Mouse (Mus musculus) stomach, embryonic 16.5 days (tissue): ENCODE measurements at regions not wholly inside any gene's neighbourhood (a gene's known extent, or its start where the extent isn't known, plus 50 kb on each side); places are given as distances from the start of the nearest gene placed in this dataset.

Experiments
- ATAC-seq: fragments of 200-750 bp; cut with Nextera tagmentation; 2 replicates; pipeline ENCODE4 v1.8.0; 2017; ENCODE audit warnings: moderate number of reproducible peaks, moderate TSS enrichment; ENCODE audit not compliant: insufficient read depth, low FRiP score
- H3K27ac ChIP-seq: fragments of 300-500 bp; sonication (generic); 2 replicates; pipeline ENCODE4 v1.5.1; 2014; ENCODE audit warnings: low read length
- H3K27me3 ChIP-seq: fragments of 300-500 bp; sonication (generic); 2 replicates; pipeline ENCODE4 v1.6.1; 2014; ENCODE audit warnings: low read length, control low read depth, mixed read lengths; ENCODE audit not compliant: control insufficient read depth, insufficient read depth
- H3K36me3 ChIP-seq: fragments of 300-500 bp; sonication (generic); 2 replicates; pipeline ENCODE4 v1.6.1; 2014; ENCODE audit warnings: low read length; ENCODE audit not compliant: control insufficient read depth, insufficient read depth
- H3K4me1 ChIP-seq: fragments of 300-500 bp; sonication (generic); 2 replicates; pipeline ENCODE4 v1.6.1; 2014; ENCODE audit warnings: low read length, control low read depth, mixed read lengths; ENCODE audit not compliant: control insufficient read depth, insufficient read depth
- H3K4me2 ChIP-seq: fragments of 300-500 bp; sonication (generic); 2 replicates; pipeline ENCODE4 v1.6.1; 2014; ENCODE audit warnings: low read depth, low read length, mixed read lengths
- H3K4me3 ChIP-seq: fragments of 300-500 bp; sonication (generic); replicated peaks from 2 replicates; pipeline ENCODE4 v1.5.1; 2014; ENCODE audit warnings: mild to moderate bottlenecking, low read length
- H3K9ac ChIP-seq: fragments of 300-500 bp; sonication (generic); 2 replicates; pipeline ENCODE4 v1.6.1; 2014; ENCODE audit warnings: low read length
- H3K9me3 ChIP-seq: fragments of 300-500 bp; sonication (generic); replicated peaks from 2 replicates; pipeline ENCODE4 v1.6.1; 2016; ENCODE audit warnings: low read length, control low read depth; ENCODE audit not compliant: control insufficient read depth
- WGBS: fragments of 180-500 bp; shearing (Covaris S2); extraction: QIAGEN DNeasy Blood & Tissue Kit; methylation state at CpG from one replicate; pipeline ENCODE4 v1.1.7; 2014; 5-methylcytosine and 5-hydroxymethylcytosine counted together

DNA sequence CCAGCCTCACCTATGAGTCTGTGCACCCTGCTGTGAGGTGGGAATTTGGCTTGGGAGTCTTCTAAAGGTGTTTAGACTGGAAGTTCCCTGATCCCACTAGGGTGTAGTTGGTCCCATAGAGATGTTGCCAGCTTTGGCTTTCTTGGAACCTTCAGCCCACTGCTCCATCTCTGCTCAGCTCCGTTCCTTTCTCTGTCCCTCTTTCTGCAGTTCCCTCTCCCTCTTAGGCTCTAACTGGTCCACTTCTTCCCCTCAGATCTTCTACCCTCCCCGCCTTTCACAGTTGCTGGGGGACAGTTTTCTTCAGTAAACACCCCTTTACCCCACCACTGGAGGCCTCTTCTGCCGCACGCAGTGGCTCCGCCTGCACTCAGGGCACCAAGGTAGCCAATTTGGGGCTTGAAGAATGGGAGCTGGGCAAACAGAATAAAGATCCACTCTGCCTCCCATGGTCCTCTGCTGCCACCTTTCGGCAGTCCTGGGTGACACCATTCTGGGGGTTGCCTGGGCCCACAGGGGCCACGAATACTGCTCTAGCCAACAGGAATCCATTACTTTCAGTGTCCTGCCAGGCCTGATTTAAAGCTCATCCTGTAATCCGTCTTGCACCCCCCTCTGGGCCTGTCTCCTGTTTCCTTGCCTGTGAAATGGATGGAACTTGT is 162.9 kb upstream of the Tmem28 start:
- Histone ChIP-seq H3K9ac (no peak overlapping the region), H3K9me3 (no peaks in the 10 kb centered on the region), H3K4me3 (no peak overlapping the region), H3K4me1 (no peaks in the 10 kb centered on the region), H3K27ac (no peak overlapping the region), H3K27me3 (peaks cover 18% of the 10 kb centered on the region), H3K36me3 (no peaks in the 10 kb centered on the region), H3K4me2 (no peak overlapping the region)
- WGBS = 20% methylated on average over 8 of the region's 8 CpGs
- no peak for ATAC-seq

DNA sequence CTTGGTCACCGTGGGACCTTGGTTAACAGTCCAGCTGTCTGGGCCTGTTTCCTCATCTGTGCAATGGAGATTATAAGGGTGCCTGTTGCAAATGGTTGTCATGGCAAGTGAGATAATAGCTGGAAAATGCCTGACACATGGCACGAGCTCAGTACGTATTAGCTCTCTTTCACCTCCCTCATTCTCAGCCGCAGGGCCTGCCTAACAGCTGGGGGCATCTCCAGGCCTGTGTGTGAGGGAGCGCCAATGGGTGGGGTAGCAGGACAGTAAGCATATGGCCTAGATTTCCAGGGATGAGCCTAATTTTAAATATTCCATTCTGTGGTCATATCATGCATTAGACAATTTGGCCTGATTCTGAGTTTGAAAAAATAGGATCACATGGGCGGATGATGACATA is 163.8 kb upstream of the Tmem28 start:
- WGBS = 81% methylated on average over 6 of the region's 6 CpGs
- Histone ChIP-seq H3K27me3 (peaks cover 10% of the 10 kb centered on the region), H3K27ac (no peak overlapping the region), H3K4me1 (no peaks in the 10 kb centered on the region), H3K36me3 (no peaks in the 10 kb centered on the region), H3K4me2 (no peak overlapping the region), H3K9ac (no peak overlapping the region), H3K9me3 (no peaks in the 10 kb centered on the region), H3K4me3 (no peak overlapping the region)
- ATAC-seq = no peak

DNA sequence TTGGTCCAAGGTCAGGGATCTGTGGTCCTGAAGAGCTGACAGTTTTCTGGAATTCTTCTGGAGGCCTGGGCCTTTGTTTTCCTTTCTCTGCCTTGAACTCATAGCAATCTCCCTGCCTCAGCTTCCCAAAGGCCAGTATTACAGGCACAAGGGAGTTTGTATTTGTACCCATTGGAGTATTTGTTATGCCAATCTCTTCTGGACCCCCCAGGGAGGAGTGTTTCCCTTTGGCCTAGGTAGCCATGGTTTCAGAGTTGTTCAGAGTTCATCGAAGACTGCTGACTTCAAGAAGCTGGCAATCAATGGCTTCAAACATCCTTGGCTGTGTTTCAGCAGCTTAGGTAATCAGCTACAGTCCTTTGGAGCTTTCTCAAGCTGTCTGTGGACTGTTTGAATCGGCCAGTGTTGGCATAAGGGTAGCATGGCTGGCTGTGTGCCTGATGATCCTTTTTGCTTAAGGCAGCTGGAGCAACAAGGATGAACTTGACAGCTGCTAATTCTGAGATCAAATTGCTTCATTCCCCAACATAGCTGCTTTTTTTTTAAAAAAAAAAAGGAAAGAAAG is 161.2 kb upstream of the Pja1 start:
- H3K4me2 ChIP-seq = no peak overlapping the region
- H3K9me3 ChIP-seq = no peaks in the 10 kb centered on the region
- no peak for ATAC-seq
- WGBS = 61% methylated on average over 2 of the region's 2 CpGs
- no peaks in the 10 kb centered on the region for H3K4me1 ChIP-seq
- peaks cover 16% of the 10 kb centered on the region; the same call in 1 of the 2 replicates for H3K27me3 ChIP-seq
- no peak overlapping the region for H3K4me3 ChIP-seq
- H3K9ac ChIP-seq = no peak overlapping the region
- no peaks in the 10 kb centered on the region for H3K36me3 ChIP-seq
- H3K27ac ChIP-seq = no peak overlapping the region

DNA sequence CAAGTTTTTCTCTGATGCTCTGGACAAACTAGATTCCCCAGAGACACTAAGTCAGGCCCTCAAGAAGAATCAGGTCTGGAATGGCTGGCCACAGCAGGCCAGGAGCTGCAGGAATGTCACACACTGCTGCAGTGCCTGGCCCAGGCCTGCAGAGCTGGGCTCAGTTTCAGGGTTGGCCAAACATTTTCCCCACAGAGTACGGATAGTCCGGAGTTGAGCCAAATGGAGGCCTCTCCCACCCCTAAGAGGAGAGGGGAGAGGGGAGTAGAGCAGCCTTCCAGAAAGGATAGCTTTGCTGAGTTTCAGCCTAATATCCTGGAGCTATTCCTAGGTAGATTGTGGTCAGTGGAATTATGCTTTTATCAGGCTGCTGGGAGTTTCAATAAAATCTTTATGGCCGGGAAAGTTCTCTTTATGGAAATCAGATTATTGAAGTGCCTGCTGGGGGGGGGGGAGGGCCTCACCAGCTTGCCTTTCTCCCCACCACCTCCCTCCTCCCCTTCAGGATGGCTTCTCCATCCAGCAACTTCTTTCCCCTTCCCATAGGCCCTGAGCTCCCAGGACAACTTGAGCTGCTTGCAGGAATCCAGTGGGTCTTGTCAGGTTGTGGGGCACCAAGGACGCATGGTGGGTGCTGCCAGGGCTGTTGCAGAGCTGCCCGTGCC is 153.6 kb upstream of the Pja1 start:
- Histone ChIP-seq H3K4me1 (no peaks in the 10 kb centered on the region), H3K9ac (no peak overlapping the region), H3K27me3 (peaks cover 18% of the 10 kb centered on the region; the same call in 1 of the 2 replicates), H3K4me3 (no peak overlapping the region), H3K4me2 (no peak overlapping the region), H3K27ac (no peak overlapping the region), H3K9me3 (no peaks in the 10 kb centered on the region), H3K36me3 (no peaks in the 10 kb centered on the region)
- WGBS = 70% methylated on average over 5 of the region's 5 CpGs
- ATAC-seq = no peak

DNA sequence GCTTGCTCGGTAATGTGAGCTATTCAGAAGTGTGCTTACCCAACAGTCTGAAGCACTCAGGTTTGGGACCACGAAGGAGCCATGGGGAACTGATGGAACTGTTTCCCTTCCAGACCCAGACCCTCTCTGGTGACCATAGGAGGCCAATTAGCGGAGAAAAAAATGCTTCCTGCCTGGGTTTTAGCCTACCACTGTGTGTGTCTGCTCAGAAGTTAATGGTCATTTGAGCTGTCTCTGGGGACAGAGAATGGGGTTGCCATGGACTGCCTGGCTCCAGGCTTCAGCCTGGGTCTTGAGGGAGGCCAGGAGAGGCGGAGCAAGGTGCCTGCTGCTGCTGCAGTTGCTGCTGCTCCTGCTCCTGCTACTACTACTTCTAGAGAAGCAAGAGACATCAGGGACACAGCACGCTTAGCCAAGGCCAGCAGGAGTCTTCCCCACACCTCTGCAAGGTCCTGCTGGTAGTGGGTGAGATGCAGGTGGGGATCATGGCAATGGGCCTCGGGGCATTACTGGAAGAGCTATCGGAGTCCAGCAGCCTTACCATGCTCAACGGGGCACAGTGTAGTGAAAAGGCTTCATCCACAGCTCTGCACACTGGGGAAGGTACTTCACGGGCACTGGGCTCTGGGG is 141.2 kb upstream of the Pja1 start:
- Histone ChIP-seq H3K36me3 (no peaks in the 10 kb centered on the region), H3K27me3 (peaks cover 15% of the 10 kb centered on the region; the same call in 1 of the 2 replicates), H3K4me3 (no peak overlapping the region), H3K4me1 (no peaks in the 10 kb centered on the region), H3K4me2 (no peak overlapping the region), H3K27ac (no peak overlapping the region), H3K9ac (no peak overlapping the region), H3K9me3 (no peaks in the 10 kb centered on the region)
- no peak for ATAC-seq
- WGBS = 72% methylated on average over 9 of the region's 9 CpGs

DNA sequence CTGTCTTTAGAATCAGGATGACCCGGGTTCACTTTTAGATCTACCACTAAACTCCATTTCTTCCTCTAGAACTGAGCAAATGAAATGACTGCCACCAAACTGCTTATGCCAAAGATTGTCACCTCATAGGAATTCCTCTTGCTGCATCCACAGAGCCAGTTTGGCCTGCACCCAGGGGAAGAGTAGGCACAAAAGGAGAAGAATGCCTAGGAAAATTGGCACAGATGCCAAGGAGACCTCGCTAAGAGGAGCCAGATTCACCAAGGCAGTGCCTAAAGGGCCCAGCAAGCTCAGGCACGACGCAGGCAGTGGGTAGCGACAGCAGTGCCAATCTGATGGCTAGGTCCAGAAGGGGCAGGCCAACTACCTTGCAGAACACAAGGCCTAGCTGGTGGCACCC is 139.0 kb upstream of the Pja1 start:
- Histone ChIP-seq H3K9ac (no peak overlapping the region), H3K4me3 (no peak overlapping the region), H3K4me2 (no peak overlapping the region), H3K27ac (no peak overlapping the region), H3K9me3 (no peaks in the 10 kb centered on the region), H3K4me1 (no peaks in the 10 kb centered on the region), H3K36me3 (no peaks in the 10 kb centered on the region), H3K27me3 (peaks cover 24% of the 10 kb centered on the region; the same call in 1 of the 2 replicates)
- ATAC-seq = no peak
- 70% methylated on average over 5 of the region's 5 CpGs for WGBS

DNA sequence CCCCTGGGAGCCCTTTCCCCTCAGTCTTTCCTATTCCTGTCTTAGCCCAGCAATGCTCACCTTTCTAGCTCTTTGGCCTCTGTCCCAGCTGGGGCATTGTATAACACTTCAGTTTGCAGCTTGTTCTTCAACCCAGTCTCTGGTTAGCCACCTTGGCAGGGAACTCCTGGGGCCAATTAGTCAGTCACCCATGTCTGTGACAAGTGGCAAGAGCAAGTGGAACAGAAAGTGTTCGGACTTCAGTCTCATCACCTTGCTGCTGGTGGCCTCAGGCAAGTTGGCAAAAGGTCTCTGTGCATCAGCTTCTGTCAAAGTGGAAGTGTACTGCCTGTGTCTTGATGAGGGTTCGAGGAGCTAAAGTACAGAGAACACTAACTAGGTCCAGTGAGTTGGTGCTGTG is 138.5 kb upstream of the Pja1 start:
- no peak overlapping the region for H3K27ac ChIP-seq
- WGBS = 83% methylated on average over 2 of the region's 2 CpGs
- H3K9me3 ChIP-seq = no peaks in the 10 kb centered on the region
- H3K4me3 ChIP-seq = no peak overlapping the region
- no peak for ATAC-seq
- H3K36me3 ChIP-seq = no peaks in the 10 kb centered on the region
- H3K9ac ChIP-seq = no peak overlapping the region
- no peak overlapping the region for H3K4me2 ChIP-seq
- H3K27me3 ChIP-seq = peaks cover 24% of the 10 kb centered on the region; the same call in 1 of the 2 replicates
- no peaks in the 10 kb centered on the region for H3K4me1 ChIP-seq

DNA sequence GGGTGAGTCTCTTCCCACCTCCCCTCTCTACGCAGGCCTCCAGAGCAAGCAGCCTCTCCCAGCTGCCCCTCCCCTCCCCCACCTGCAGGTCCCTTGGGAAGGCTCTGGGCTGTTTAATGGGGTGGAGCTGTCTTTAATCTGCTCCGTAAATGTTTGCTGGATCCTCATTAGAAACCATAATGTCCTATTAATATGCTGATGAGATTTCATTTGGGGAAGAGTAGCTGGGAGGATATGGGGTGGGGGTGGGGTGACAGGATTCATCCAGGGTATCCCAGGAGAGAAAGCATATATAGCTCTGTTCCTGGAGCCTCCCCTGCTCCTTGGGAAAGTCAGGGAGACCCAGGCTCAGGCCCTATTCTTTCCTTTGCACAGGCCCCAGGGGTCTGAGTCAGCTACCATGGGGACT is 137.2 kb upstream of the Pja1 start:
- H3K27me3 ChIP-seq = peaks cover 24% of the 10 kb centered on the region; the same call in 1 of the 2 replicates
- ATAC-seq = no peak
- no peak overlapping the region for H3K9ac ChIP-seq
- H3K4me3 ChIP-seq = no peak overlapping the region
- no peak overlapping the region for H3K27ac ChIP-seq
- no peaks in the 10 kb centered on the region for H3K4me1 ChIP-seq
- 55% methylated on average over 2 of the region's 2 CpGs for WGBS
- no peaks in the 10 kb centered on the region for H3K36me3 ChIP-seq
- H3K4me2 ChIP-seq = no peak overlapping the region
- no peaks in the 10 kb centered on the region for H3K9me3 ChIP-seq
